Mouse (Mus musculus): Measurements from ENCODE around the gene Nlrp10.

Nlrp10 gene

GRCm38 (mm10) chr7:108894320-108894719 lies 35.7 kb downstream of the Nlrp10 start, which contains the start of gene Olfr519:
Gene Olfr519 (minus strand): TSS chr7:108894420.
- DNase-seq (ENCODE audit: low spot score), result no peak

GRCm38 (mm10) chr7:108884906-108885305 lies 45.1 kb downstream of the Nlrp10 start, which contains the start of gene Olfr518:
Gene Olfr518 (minus strand): TSS chr7:108885006.
- DNase-seq (ENCODE audit: low spot score), result no peak

DNA sequence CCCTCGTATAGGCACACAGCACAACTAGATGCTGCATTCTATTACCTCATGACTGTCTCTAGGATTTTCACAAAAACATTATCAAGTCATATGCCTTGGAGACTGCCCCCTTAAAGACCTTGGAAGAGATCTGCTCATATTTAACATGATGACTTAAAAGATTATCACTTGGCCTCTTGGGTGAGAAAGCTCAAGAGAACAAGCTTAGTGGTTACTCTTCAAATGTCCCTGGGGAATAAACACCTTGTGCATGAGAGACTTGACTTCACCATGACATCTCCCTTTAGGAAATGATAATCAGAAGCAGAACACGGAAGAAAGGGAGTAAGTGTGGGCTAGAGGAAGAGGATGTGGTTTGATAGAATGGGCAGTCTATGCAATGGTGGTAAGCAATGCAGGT lies 57.7 kb downstream of the Nlrp10 start, which contains the start of gene Olfr517:
Gene Olfr517, minus strand, starts transcription at position 101 of the 400 bp plus-strand sequence.
- DNase-seq (ENCODE audit: low spot score), result no peak

All from urinary bladder, postnatal 14 days (tissue).